Mouse (Mus musculus) CH12.LX (cell line): ENCODE data around the gene Mospd3.

Source experiments
- CTCF ChIP-seq, 2 experiments: IDR thresholded peaks in 1 of 2; conservative IDR thresholded peaks in 1 of 2; 2 replicates each; pipeline ENCODE4 v1.5.1; 2011 to 2012; ENCODE audit warnings: low read depth in 2 of 2, low read length in 2 of 2, improper control_type of control experiment in 1 of 2, inconsistent platforms in 1 of 2, mild to moderate bottlenecking in 1 of 2, moderate library complexity in 1 of 2
- HCFC1 ChIP-seq: IDR thresholded peaks from 2 replicates; pipeline ENCODE4 v1.6.1; 2012; ENCODE audit warnings: low read depth, mild to moderate bottlenecking, inconsistent platforms, low read length, improper control_type of control experiment
- POLR2A ChIP-seq: IDR thresholded peaks from 2 replicates; pipeline ENCODE4 v1.6.1; 2011; ENCODE audit warnings: low read depth, mild to moderate bottlenecking, improper control_type of control experiment, low read length

DNA sequence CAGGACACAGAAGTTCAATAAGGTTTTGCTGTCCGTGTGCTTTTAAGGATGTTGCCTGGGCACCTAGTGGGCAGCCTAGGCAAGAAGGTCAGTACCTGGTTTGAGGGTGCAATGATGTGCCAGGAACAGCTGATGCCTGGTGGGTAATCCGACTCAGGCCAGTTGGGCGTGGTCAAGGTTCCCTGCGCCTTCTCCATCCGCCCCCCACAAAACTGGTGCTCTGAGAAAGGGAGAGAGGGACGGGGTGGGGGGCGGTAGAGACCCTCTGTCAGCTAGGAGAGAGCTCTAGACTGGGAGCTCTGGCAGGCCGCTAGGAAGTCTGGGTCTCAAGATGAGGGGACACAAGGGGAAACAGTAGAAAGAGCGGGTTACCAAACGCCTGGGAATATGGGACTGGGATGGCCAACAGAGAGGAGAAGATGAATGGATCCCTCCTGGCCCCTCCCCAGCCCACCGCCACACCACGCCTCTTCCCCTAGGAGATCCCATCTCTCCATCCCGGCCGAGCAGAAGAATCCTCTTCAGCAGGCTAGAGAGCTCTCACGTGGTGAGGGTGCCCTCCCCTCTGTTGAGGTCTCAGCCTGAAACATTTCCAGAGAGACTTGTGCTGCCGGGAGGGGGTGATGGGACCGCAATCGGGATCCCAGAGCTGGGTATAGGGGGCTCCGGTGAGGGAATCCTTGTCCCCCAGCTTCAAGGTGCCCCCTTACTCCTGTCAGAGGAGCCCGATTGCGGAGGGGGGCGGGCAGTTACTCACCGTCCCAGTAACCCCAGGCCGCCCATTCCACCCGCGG is 7.2 kb upstream of the Mospd3 start:
- TF ChIP-seq CTCF (conservative IDR thresholded peaks at IDR 0.05 in 1 of 2, IDR thresholded peaks at IDR 0.05 in 1 of 2; ENCODE audit: low read depth in 2 of 2, low read length in 2 of 2) (no peak), HCFC1 (no peak), POLR2A (no peak)
